Mouse (Mus musculus) right cerebral cortex, postnatal 14 days (tissue): ENCODE data around the gene Sgk2.
A peak's percentile ranks its signal among the peaks of the same experiment; 100 is the strongest.
"Not testable (repeated sequence)": the region's sequence is repeated elsewhere in the genome, so short reads cannot be mapped to it uniquely, and the experiment has no call there.

Experiments used
- DNase-seq: peaks from one replicate; pipeline ENCODE4 v3.0.0; 2022

The Sgk2 gene

GRCm38 (mm10) chr2:162992084-162992437 is 4.9 kb downstream of the Sgk2 start:
- no peak for DNase-seq

DNA sequence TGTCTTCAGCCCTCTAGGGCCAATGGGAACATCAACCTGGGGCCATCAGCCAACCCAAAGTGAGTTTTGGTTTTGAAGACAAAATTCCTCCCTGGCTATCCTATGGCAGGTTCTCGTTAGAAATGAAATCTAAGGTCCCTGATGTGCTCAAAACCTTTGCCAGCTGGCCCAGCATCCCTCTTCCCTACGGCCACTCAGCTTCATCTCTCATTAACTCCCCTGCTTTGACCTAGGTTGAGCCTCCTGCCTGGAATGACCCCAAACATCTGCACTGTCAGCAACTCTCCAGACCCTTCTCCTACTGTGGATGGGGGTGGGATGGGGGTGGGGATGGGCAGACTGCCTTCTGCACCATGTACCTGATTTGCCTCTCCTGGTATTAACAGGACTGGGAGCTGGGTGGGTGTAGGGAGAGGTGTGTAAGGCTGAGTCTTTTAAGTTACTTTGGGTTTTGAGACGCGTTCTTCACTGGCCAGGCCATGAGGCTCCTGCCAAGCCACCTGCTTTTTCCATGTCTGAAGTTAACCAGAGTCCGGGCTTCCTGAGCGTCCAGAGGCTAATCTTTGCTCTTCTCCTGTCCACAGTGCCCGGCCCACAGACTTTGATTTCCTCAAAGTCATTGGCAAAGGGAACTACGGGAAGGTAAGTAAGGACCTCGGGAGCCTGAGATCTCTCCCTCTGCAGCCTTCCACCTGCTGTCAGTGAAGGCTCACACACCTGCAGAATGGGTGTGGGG is 6.9 kb downstream of the Sgk2 start:
- DNase-seq, result no peak

DNA sequence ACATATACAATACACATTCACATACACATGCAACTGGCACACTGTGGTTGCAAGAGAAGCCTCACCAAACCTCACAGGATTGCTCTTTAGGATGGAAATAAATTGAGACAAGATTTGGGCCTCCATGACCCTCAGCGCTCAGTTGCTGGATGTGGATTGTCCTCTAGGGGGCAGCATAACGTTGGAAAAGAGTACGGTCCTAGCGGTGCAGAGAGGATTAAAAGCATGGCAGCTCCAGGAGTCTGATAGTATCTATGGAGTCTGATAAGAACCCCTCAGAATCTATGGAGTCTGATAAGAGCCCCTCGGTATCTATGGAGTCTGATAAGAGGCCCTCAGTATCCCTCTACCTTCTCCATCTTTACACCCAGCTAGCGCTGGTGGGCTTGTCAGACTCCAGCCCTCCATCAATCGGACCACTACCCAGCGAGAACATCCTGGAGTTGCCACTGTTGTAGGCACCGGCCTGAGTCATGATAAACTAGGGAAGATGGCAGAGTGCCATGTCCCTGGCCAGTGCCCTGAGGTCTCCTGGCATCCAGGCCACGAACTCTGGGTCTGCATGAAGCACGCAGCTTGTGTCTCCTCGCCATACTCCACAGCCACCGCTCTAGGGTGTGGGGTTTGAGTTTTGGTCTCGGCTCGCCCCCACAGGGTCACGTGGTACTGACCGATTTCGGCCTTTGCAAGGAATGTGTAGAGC is 11.5 kb downstream of the Sgk2 start:
- DNase-seq, result peak; percentile 68

DNA sequence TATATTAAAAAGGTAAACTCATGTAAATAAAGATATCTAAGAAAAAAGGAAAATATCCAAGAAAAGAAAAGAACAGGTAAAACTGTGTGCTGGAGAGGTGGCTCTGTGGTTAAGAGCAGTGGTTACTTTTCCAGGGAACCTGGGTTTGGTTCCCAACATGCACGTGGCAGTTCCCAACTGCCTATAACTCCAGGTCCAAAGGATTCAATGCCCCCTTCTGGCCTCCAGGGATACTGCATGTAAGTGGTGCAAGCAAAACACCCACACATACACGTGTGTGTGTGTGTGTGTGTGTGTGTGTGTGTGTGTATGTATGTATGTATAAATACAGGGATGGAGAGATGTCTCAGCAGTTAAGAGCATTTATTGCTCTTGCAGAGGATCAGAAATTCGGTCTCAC is 12.6 kb downstream of the Sgk2 start:
- peak; percentile 34 for DNase-seq

- no peak for DNase-seq
Observed at GRCm38 (mm10) chr2:163001071-163001470, 13.9 kb downstream of the Sgk2 start.

- DNase-seq, result no peak
Observed at GRCm38 (mm10) chr2:163007299-163007698, 20.2 kb downstream of the Sgk2 start.

DNA sequence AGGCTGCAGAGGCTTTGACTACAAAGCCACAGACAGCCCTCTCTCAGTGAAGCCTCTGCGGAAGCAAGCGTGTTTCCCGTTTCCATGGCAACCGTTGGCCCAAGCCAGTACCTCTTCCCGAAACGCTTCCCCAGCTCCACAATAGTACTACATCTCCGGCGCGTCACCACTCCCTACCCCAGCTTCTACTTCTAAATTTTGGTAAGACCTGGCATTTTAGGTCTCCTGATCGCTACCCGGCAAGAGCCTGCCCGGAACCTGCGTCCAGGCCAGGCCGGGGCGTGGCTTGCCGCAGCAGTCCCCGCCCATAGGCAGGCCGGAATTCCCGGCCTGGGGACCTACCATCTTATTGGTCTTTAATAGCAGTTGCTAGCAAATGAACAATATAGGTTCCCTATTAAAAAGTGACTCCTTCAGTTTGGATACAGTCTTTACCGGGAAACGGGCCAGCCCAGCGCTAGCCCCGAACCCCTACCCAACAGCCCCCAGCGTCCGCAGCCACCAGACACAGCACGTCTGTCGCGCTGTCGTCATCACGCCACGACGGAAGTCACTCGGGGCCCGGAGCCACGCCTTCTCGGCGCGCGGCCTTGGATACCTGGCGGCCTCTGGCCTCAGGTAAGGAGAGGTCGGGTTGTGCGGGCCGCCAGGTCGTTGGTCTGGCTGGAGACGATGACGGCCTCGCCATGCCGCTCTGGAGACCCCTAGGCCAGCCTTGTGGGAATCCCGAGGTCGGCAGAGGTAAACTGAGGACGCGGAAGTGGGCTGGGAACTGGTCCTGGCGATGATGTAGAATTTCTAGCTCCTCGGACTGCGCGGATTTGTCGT is 30.0 kb downstream of the Sgk2 start, which contains the start of gene Ift52:
Gene Ift52, plus strand, starts transcription at position 439 of the 828 bp plus-strand sequence.
- DNase-seq, result peak; percentile 93

DNA sequence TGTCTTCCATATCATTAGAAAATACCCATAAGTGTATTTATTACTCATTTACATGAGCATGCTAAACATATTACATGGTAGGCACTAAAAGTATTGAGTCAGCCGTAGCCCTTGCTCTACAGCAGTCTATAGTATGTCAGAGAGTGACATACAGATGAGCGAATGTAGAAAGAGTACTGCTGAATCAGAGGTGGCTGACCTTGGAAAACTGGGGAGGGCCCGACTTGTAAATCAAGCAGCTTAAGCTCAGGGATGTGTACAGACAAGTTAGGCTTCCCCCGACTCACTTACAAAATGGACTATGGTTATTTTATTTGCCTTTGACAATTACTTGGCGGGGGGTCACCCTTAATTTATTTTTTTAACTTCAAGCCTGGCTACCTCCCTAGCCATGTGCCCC is 44.2 kb downstream of the Sgk2 start:
- DNase-seq, result no peak

GRCm38 (mm10) chr2:163031757-163032156 is 44.6 kb downstream of the Sgk2 start:
- no peak for DNase-seq

DNA sequence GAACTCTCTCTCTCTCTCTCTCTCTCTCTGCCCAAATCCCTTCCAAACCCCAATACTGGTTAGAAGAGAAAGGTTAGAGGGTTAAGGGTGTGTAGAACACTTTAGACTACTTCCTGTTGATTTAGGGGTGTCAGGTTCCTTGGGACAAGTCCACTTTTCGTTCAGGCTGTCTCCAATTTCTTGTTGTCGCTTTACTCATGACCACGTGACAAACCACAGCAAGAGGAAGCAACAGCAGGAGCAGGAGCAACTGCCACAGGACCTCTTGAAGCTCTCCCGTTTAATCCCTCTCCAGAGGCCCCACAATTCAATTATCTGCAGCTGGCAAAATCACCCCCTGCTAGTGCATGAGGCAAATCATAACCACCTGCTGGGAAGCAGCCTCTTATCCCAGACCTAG is 45.5 kb downstream of the Sgk2 start:
- no peak for DNase-seq

- no peak for DNase-seq
Observed at GRCm38 (mm10) chr2:163039940-163040339, 52.8 kb downstream of the Sgk2 start.

DNA sequence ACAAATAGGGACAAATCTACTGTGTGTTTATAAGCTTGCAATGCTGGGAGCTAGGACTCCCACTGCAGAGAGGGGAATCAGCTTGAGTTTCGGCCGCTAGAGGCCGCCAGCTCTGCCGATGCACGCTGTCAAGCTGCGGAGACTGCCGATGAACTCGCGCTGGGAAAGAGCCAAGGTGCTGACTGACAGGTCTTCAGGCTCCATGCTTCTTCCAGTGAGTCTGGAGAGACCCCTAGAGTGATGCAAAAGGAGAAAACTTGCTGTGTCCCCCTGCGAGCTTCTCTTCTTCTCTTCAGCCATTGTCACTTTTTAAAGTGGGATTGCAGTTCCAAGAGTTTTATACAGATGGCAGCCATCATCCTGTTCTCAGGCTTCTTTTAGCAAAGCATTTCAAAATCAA is 61.0 kb downstream of the Sgk2 start:
- DNase-seq, result peak; percentile 73

DNA sequence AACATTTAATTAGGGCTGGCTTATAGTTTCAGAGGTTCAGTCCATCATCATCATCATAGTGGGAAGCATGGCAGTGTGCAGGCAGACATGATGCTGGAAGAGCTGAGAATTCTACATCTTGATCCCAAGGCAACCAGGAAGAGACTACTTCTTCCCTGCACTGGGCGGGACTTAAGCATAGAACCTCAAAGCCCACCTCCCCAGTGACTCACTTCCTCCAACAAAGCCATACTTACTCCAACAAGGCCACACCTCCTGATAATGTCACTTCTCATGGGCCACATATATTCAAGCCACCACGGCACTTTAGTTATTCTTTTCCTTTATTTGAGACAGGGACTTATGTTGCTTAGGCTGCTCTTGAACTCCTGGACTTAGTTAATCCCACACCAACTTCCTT is 62.0 kb downstream of the Sgk2 start:
- DNase-seq, result no peak

GRCm38 (mm10) chr2:163051691-163052090 is 64.6 kb downstream of the Sgk2 start:
- DNase-seq, result no peak

- no peak for DNase-seq
Observed at GRCm38 (mm10) chr2:163052101-163052500, 65.0 kb downstream of the Sgk2 start.

DNA sequence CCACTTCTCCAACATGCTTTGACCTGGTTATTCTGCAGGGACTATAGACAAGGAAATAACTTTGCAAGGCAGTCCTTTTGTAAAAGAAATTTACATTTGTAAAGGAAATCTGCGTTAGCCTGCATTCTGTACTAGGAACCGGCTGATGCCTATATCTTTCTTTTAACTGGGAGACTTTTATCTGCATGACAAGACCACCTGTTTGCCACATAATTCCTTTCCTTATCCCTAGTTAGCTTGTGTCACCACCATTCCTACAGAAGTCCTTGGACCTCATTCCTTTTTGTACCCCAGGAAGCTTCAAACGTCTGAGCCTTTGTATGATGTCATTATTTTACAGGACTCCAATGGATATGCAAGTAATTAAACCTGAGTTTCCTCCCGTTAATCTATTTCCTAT is 65.7 kb downstream of the Sgk2 start:
- no peak for DNase-seq

DNA sequence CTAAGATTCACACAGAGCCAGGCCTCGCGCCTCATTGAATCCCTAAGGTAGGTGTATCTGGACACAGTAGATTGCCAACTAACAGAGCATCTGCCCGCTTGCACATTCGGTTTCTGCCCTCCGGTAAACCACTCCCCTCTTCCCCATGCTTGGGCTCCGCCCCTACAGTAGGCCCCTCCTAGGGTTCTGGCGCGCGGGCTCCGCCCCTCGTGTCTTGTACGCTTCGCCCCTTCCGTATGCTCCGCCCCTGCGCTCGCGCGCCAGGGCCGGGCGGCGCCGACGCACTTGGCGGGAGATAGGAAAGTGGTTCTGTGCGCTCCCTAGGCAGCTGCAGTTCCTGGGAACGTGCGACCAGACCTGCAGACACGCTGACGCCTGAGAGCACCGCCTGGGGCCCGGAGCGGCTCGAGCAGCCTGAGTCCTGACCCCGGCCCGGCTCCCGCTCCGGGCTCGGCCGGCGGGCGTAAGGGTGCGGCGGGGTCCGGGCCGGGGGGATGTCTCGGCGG is 67.3 kb downstream of the Sgk2 start, which contains the start of gene Mybl2:
Gene Mybl2, plus strand, starts transcription at position 353 of the 506 bp plus-strand sequence.
- DNase-seq, result peak; percentile 82

- DNase-seq, result no peak
Observed at GRCm38 (mm10) chr2:163054891-163055494, 67.9 kb downstream of the Sgk2 start.

GRCm38 (mm10) chr2:163055715-163056114 is 68.6 kb downstream of the Sgk2 start:
- no peak for DNase-seq

- no peak for DNase-seq
Observed at GRCm38 (mm10) chr2:163056584-163056983, 69.5 kb downstream of the Sgk2 start.

DNA sequence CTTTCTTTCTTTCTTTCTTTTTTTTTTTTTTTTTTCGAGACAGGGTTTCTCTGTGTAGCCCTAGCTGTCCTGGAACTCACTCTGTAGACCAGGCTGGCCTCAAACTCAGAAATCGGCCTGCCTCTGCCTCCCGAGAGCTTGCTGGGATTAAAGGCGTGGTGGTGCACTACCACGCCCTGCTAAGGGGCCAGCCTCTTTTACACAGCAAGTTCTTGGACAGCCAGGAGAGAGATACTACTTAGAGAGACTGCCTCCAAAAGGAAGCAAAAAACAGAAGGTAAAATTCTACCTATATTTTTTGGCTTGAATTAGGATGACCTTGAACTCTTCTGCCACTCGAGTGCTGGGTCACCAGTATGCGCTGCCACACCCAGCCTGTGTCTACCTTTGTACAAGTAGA is 71.9 kb downstream of the Sgk2 start:
- DNase-seq, result not testable (repeated sequence)

- no peak for DNase-seq
Observed at GRCm38 (mm10) chr2:163060630-163061029, 73.5 kb downstream of the Sgk2 start.
